Mouse (Mus musculus): ENCODE measurements around the gene Ryr2. TPM values are rescaled to one million over a fixed set of nuclear protein-coding genes. Genes with fewer than 3 reads are reported as not detected.

Gene Ryr2
- total and polyA plus RNA-seq, 3 experiments = 0.60 TPM; not detected in 2

GRCm38 (mm10) chr13:11999851-12000250 is 106.9 kb downstream of the Ryr2 start:
- TF ChIP-seq POLR2AphosphoS5 (IDR thresholded peaks at IDR 0.05; ENCODE audit: insufficient replicate concordance, low read depth, low read length) (no peak), TAL1 (conservative IDR thresholded peaks at IDR 0.05; ENCODE audit: low read depth, low read length) (no peak), GATA1 (IDR thresholded peaks at IDR 0.05; ENCODE audit: borderline replicate concordance, low read length) (no peak), CTCF (IDR thresholded peaks at IDR 0.05; ENCODE audit: low read depth, low read length) (no peak), GATA2 (IDR thresholded peaks at IDR 0.05; ENCODE audit: borderline replicate concordance, low read depth, low read length) (no peak)
- ATAC-seq (ENCODE audit: extremely low read depth, insufficient number of reproducible peaks, low FRiP score, poor library complexity, severe bottlenecking) = no peak
- no peaks in the 10 kb centered on the region for H3K4me1 ChIP-seq (ENCODE audit: insufficient read depth, low read depth, low read length)
- no peaks in the 10 kb centered on the region for H3K9me3 ChIP-seq (replicated peaks)
- no peaks in the 10 kb centered on the region for H3K36me3 ChIP-seq (replicated peaks)
- H3K27me3 ChIP-seq (ENCODE audit: insufficient read depth, low read length) = no peaks in the 10 kb centered on the region
- no peak overlapping the region for H3K4me3 ChIP-seq (ENCODE audit: low read depth, low read length)
- DNase-seq (ENCODE audit: low spot score) = no peak

GRCm38 (mm10) chr13:11997366-11997765 is 109.4 kb downstream of the Ryr2 start:
- Histone ChIP-seq H3K9me3 (replicated peaks) (no peaks in the 10 kb centered on the region), H3K27me3 (ENCODE audit: insufficient read depth, low read length) (no peaks in the 10 kb centered on the region), H3K4me1 (ENCODE audit: insufficient read depth, low read depth, low read length) (no peaks in the 10 kb centered on the region), H3K4me3 (ENCODE audit: low read depth, low read length) (no peak overlapping the region), H3K36me3 (replicated peaks) (no peaks in the 10 kb centered on the region)
- ATAC-seq (ENCODE audit: extremely low read depth, insufficient number of reproducible peaks, low FRiP score, poor library complexity, severe bottlenecking) (no peak), DNase-seq (ENCODE audit: low spot score) (no peak)
- TF ChIP-seq POLR2AphosphoS5 (IDR thresholded peaks at IDR 0.05; ENCODE audit: insufficient replicate concordance, low read depth, low read length) (no peak), GATA1 (IDR thresholded peaks at IDR 0.05; ENCODE audit: borderline replicate concordance, low read length) (no peak), CTCF (IDR thresholded peaks at IDR 0.05; ENCODE audit: low read depth, low read length) (no peak), GATA2 (IDR thresholded peaks at IDR 0.05; ENCODE audit: borderline replicate concordance, low read depth, low read length) (no peak), TAL1 (conservative IDR thresholded peaks at IDR 0.05; ENCODE audit: low read depth, low read length) (no peak)

DNA sequence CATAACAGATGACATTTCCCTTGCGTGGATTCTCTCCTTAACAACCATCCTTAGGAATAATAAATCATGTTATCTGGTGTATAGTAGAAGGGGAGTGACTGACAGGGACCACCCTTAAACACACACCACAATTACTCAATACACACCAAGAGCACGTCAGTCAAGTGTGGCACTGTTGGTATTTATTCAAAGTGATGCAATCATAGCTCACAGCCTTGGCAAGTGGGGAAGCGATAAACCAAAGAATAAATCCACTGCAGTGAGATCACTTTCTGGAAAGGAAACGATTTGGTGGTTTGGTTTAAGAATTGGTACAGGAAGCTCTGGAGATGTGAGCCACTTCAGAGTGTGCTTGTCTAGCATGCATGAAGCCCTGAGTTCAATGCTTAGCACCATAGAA is 119.2 kb downstream of the Ryr2 start:
- no peak for ATAC-seq (ENCODE audit: extremely low read depth, insufficient number of reproducible peaks, low FRiP score, poor library complexity, severe bottlenecking)
- Histone ChIP-seq H3K4me1 (ENCODE audit: insufficient read depth, low read depth, low read length) (no peaks in the 10 kb centered on the region), H3K36me3 (replicated peaks) (no peaks in the 10 kb centered on the region), H3K4me3 (ENCODE audit: low read depth, low read length) (no peak overlapping the region), H3K9me3 (replicated peaks) (no peaks in the 10 kb centered on the region), H3K27me3 (ENCODE audit: insufficient read depth, low read length) (no peaks in the 10 kb centered on the region)
- no peak for DNase-seq (ENCODE audit: low spot score)
- TF ChIP-seq CTCF (IDR thresholded peaks at IDR 0.05; ENCODE audit: low read depth, low read length) (no peak), TAL1 (conservative IDR thresholded peaks at IDR 0.05; ENCODE audit: low read depth, low read length) (no peak), POLR2AphosphoS5 (IDR thresholded peaks at IDR 0.05; ENCODE audit: insufficient replicate concordance, low read depth, low read length) (no peak), GATA2 (IDR thresholded peaks at IDR 0.05; ENCODE audit: borderline replicate concordance, low read depth, low read length) (no peak), GATA1 (IDR thresholded peaks at IDR 0.05; ENCODE audit: borderline replicate concordance, low read length) (no peak)

- DNase-seq (ENCODE audit: low spot score) = no peak
- H3K9me3 ChIP-seq (replicated peaks) = no peaks in the 10 kb centered on the region
- H3K4me1 ChIP-seq (ENCODE audit: insufficient read depth, low read depth, low read length) = no peaks in the 10 kb centered on the region
- H3K27me3 ChIP-seq (ENCODE audit: insufficient read depth, low read length) = no peaks in the 10 kb centered on the region
- H3K36me3 ChIP-seq (replicated peaks) = no peaks in the 10 kb centered on the region
- no peak for ATAC-seq (ENCODE audit: extremely low read depth, insufficient number of reproducible peaks, low FRiP score, poor library complexity, severe bottlenecking)
- TF ChIP-seq POLR2AphosphoS5 (IDR thresholded peaks at IDR 0.05; ENCODE audit: insufficient replicate concordance, low read depth, low read length) (no peak), GATA2 (IDR thresholded peaks at IDR 0.05; ENCODE audit: borderline replicate concordance, low read depth, low read length) (no peak), TAL1 (conservative IDR thresholded peaks at IDR 0.05; ENCODE audit: low read depth, low read length) (no peak), CTCF (IDR thresholded peaks at IDR 0.05; ENCODE audit: low read depth, low read length) (no peak), GATA1 (IDR thresholded peaks at IDR 0.05; ENCODE audit: borderline replicate concordance, low read length) (no peak)
- no peak overlapping the region for H3K4me3 ChIP-seq (ENCODE audit: low read depth, low read length)
Observed at GRCm38 (mm10) chr13:11985056-11985455, 121.7 kb downstream of the Ryr2 start.

GRCm38 (mm10) chr13:11978997-11979396 is 127.7 kb downstream of the Ryr2 start:
- Histone ChIP-seq H3K9me3 (replicated peaks) (no peaks in the 10 kb centered on the region), H3K4me1 (ENCODE audit: insufficient read depth, low read depth, low read length) (no peaks in the 10 kb centered on the region), H3K4me3 (ENCODE audit: low read depth, low read length) (no peak overlapping the region), H3K36me3 (replicated peaks) (no peaks in the 10 kb centered on the region), H3K27me3 (ENCODE audit: insufficient read depth, low read length) (no peaks in the 10 kb centered on the region)
- DNase-seq (ENCODE audit: low spot score) = no peak
- no peak for ATAC-seq (ENCODE audit: extremely low read depth, insufficient number of reproducible peaks, low FRiP score, poor library complexity, severe bottlenecking)
- TF ChIP-seq TAL1 (conservative IDR thresholded peaks at IDR 0.05; ENCODE audit: low read depth, low read length) = no peak
- no peak for TF ChIP-seq CTCF (IDR thresholded peaks at IDR 0.05; ENCODE audit: low read depth, low read length)
- TF ChIP-seq GATA1 (IDR thresholded peaks at IDR 0.05; ENCODE audit: borderline replicate concordance, low read length) = no peak

DNA sequence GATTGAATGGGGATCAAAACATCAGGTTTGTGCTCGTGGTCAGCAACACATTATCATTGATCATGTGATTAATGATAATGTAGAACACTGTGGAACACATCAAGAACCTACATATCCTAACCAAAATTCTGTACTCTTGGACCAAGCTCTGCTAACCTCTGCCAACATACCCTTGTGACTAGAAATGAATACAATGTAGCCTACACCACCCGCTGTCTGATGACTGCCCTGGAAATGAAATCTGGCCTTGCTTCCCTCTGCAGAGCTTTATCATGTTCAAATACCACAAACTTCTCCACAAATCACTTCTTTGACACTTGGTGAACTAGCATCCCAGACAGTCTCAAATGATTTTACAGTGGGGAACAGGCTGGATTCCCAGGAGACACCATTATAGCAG is 128.4 kb downstream of the Ryr2 start:
- no peak for ATAC-seq (ENCODE audit: extremely low read depth, insufficient number of reproducible peaks, low FRiP score, poor library complexity, severe bottlenecking)
- H3K36me3 ChIP-seq (replicated peaks) = no peaks in the 10 kb centered on the region
- H3K27me3 ChIP-seq (ENCODE audit: insufficient read depth, low read length) = no peaks in the 10 kb centered on the region
- no peaks in the 10 kb centered on the region for H3K4me1 ChIP-seq (ENCODE audit: insufficient read depth, low read depth, low read length)
- no peaks in the 10 kb centered on the region for H3K9me3 ChIP-seq (replicated peaks)
- TF ChIP-seq GATA2 (IDR thresholded peaks at IDR 0.05; ENCODE audit: borderline replicate concordance, low read depth, low read length) (no peak), POLR2AphosphoS5 (IDR thresholded peaks at IDR 0.05; ENCODE audit: insufficient replicate concordance, low read depth, low read length) (no peak), GATA1 (IDR thresholded peaks at IDR 0.05; ENCODE audit: borderline replicate concordance, low read length) (no peak), TAL1 (conservative IDR thresholded peaks at IDR 0.05; ENCODE audit: low read depth, low read length) (no peak), CTCF (IDR thresholded peaks at IDR 0.05; ENCODE audit: low read depth, low read length) (no peak)
- DNase-seq (ENCODE audit: low spot score) = no peak
- H3K4me3 ChIP-seq (ENCODE audit: low read depth, low read length) = no peak overlapping the region

- Histone ChIP-seq H3K4me3 (ENCODE audit: low read depth, low read length) (no peak overlapping the region), H3K27me3 (ENCODE audit: insufficient read depth, low read length) (no peaks in the 10 kb centered on the region), H3K4me1 (ENCODE audit: insufficient read depth, low read depth, low read length) (no peaks in the 10 kb centered on the region), H3K36me3 (replicated peaks) (no peaks in the 10 kb centered on the region), H3K9me3 (replicated peaks) (no peaks in the 10 kb centered on the region)
- TF ChIP-seq POLR2AphosphoS5 (IDR thresholded peaks at IDR 0.05; ENCODE audit: insufficient replicate concordance, low read depth, low read length) (no peak), CTCF (IDR thresholded peaks at IDR 0.05; ENCODE audit: low read depth, low read length) (no peak)
- no peak for ATAC-seq (ENCODE audit: extremely low read depth, insufficient number of reproducible peaks, low FRiP score, poor library complexity, severe bottlenecking)
- no peak for DNase-seq (ENCODE audit: low spot score)
Observed at GRCm38 (mm10) chr13:11977606-11978005, 129.1 kb downstream of the Ryr2 start.

Measured in G1E (cell line).